Mouse (Mus musculus): ENCODE measurements around the gene Acer1. TPM values are rescaled to one million over a fixed set of nuclear protein-coding genes. Genes with fewer than 3 reads are reported as not detected.

The Acer1 gene
- polyA plus RNA-seq, 1 experiment, result not detected

- H3K4me3 ChIP-seq (ENCODE audit: insufficient read depth, poor library complexity, severe bottlenecking), result no peak overlapping the region
- no peaks in the 10 kb centered on the region for H3K79me2 ChIP-seq (ENCODE audit: control insufficient read depth, insufficient read depth)
- peaks cover 52% of the 10 kb centered on the region for H3K27me3 ChIP-seq (ENCODE audit: control insufficient read depth, insufficient read depth, insufficient read length)
- H3K36me3 ChIP-seq (ENCODE audit: control insufficient read depth, insufficient read depth), result no peaks in the 10 kb centered on the region
- H3K79me3 ChIP-seq (ENCODE audit: low read depth), result no peaks in the 10 kb centered on the region
- H3ac ChIP-seq (ENCODE audit: control insufficient read depth, insufficient read length, low read depth), result no peak overlapping the region
- TF ChIP-seq MYOD1 (IDR thresholded peaks at IDR 0.05; ENCODE audit: control insufficient read depth, insufficient read length, low read depth), result no peak
- TF ChIP-seq MAX (IDR thresholded peaks at IDR 0.05), result no peak
- no peak for TF ChIP-seq MYOG (IDR thresholded peaks at IDR 0.05; ENCODE audit: control insufficient read depth, extremely low read depth, insufficient read length)
- no peak for TF ChIP-seq CEBPB (IDR thresholded peaks at IDR 0.05; ENCODE audit: low read depth)
- no peak for TF ChIP-seq CTCF (IDR thresholded peaks at IDR 0.05; ENCODE audit: control insufficient read depth, insufficient read depth, insufficient read length)
- no peak for TF ChIP-seq USF1 (IDR thresholded peaks at IDR 0.05; ENCODE audit: low read depth)
- TF ChIP-seq FOSL1 (IDR thresholded peaks at IDR 0.05; ENCODE audit: insufficient read depth, low read length, poor library complexity, severe bottlenecking), result no peak
Observed at GRCm38 (mm10) chr17:56976531-56977390, 5.2 kb downstream of the Acer1 start.

GRCm38 (mm10) chr17:56975391-56975790 is 6.5 kb downstream of the Acer1 start:
- H3K36me3 ChIP-seq (ENCODE audit: control insufficient read depth, insufficient read depth), result no peaks in the 10 kb centered on the region
- H3ac ChIP-seq (ENCODE audit: control insufficient read depth, insufficient read length, low read depth), result no peak overlapping the region
- no peak overlapping the region for H3K4me3 ChIP-seq (ENCODE audit: insufficient read depth, poor library complexity, severe bottlenecking)
- TF ChIP-seq MAX (IDR thresholded peaks at IDR 0.05) (no peak), CEBPB (IDR thresholded peaks at IDR 0.05; ENCODE audit: low read depth) (no peak), CTCF (IDR thresholded peaks at IDR 0.05; ENCODE audit: control insufficient read depth, insufficient read depth, insufficient read length) (no peak), USF1 (IDR thresholded peaks at IDR 0.05; ENCODE audit: low read depth) (no peak), FOSL1 (IDR thresholded peaks at IDR 0.05; ENCODE audit: insufficient read depth, low read length, poor library complexity, severe bottlenecking) (no peak), MYOG (IDR thresholded peaks at IDR 0.05; ENCODE audit: control insufficient read depth, extremely low read depth, insufficient read length) (no peak), MYOD1 (IDR thresholded peaks at IDR 0.05; ENCODE audit: control insufficient read depth, insufficient read length, low read depth) (no peak)
- H3K79me3 ChIP-seq (ENCODE audit: low read depth), result no peaks in the 10 kb centered on the region
- H3K79me2 ChIP-seq (ENCODE audit: control insufficient read depth, insufficient read depth), result no peaks in the 10 kb centered on the region
- peaks cover 51% of the 10 kb centered on the region for H3K27me3 ChIP-seq (ENCODE audit: control insufficient read depth, insufficient read depth, insufficient read length)

- H3K27me3 ChIP-seq (ENCODE audit: control insufficient read depth, insufficient read depth, insufficient read length), result peaks cover 50% of the 10 kb centered on the region
- no peak for TF ChIP-seq MYOD1 (IDR thresholded peaks at IDR 0.05; ENCODE audit: control insufficient read depth, insufficient read length, low read depth)
- TF ChIP-seq CEBPB (IDR thresholded peaks at IDR 0.05; ENCODE audit: low read depth), result no peak
- TF ChIP-seq USF1 (IDR thresholded peaks at IDR 0.05; ENCODE audit: low read depth), result no peak
- TF ChIP-seq FOSL1 (IDR thresholded peaks at IDR 0.05; ENCODE audit: insufficient read depth, low read length, poor library complexity, severe bottlenecking), result no peak
- TF ChIP-seq MAX (IDR thresholded peaks at IDR 0.05), result no peak
- no peak for TF ChIP-seq MYOG (IDR thresholded peaks at IDR 0.05; ENCODE audit: control insufficient read depth, extremely low read depth, insufficient read length)
- TF ChIP-seq CTCF (IDR thresholded peaks at IDR 0.05; ENCODE audit: control insufficient read depth, insufficient read depth, insufficient read length), result no peak
Observed at GRCm38 (mm10) chr17:56974708-56975240, 7.2 kb downstream of the Acer1 start.

GRCm38 (mm10) chr17:56973956-56974707 is 7.8 kb downstream of the Acer1 start:
- TF ChIP-seq CEBPB (IDR thresholded peaks at IDR 0.05; ENCODE audit: low read depth), result no peak
- TF ChIP-seq MAX (IDR thresholded peaks at IDR 0.05), result no peak
- TF ChIP-seq FOSL1 (IDR thresholded peaks at IDR 0.05; ENCODE audit: insufficient read depth, low read length, poor library complexity, severe bottlenecking), result no peak
- TF ChIP-seq USF1 (IDR thresholded peaks at IDR 0.05; ENCODE audit: low read depth), result no peak
- no peak for TF ChIP-seq MYOD1 (IDR thresholded peaks at IDR 0.05; ENCODE audit: control insufficient read depth, insufficient read length, low read depth)
- TF ChIP-seq MYOG (IDR thresholded peaks at IDR 0.05; ENCODE audit: control insufficient read depth, extremely low read depth, insufficient read length), result no peak
- TF ChIP-seq CTCF (IDR thresholded peaks at IDR 0.05; ENCODE audit: control insufficient read depth, insufficient read depth, insufficient read length), result no peak

More at GRCm38 (mm10) chr17:56974708-56975240, 7.2 kb downstream of the Acer1 start:
- Histone ChIP-seq H3K79me2 (ENCODE audit: control insufficient read depth, insufficient read depth) (no peaks in the 10 kb centered on the region), H3K79me3 (ENCODE audit: low read depth) (no peaks in the 10 kb centered on the region), H3K36me3 (ENCODE audit: control insufficient read depth, insufficient read depth) (no peaks in the 10 kb centered on the region), H3ac (ENCODE audit: control insufficient read depth, insufficient read length, low read depth) (no peak overlapping the region), H3K4me3 (ENCODE audit: insufficient read depth, poor library complexity, severe bottlenecking) (no peak overlapping the region)

GRCm38 (mm10) chr17:56970081-56970480 is 11.8 kb downstream of the Acer1 start:
- no peak overlapping the region for H3ac ChIP-seq (ENCODE audit: control insufficient read depth, insufficient read length, low read depth)
- peaks cover 30% of the 10 kb centered on the region for H3K27me3 ChIP-seq (ENCODE audit: control insufficient read depth, insufficient read depth, insufficient read length)
- no peaks in the 10 kb centered on the region for H3K79me2 ChIP-seq (ENCODE audit: control insufficient read depth, insufficient read depth)
- no peaks in the 10 kb centered on the region for H3K36me3 ChIP-seq (ENCODE audit: control insufficient read depth, insufficient read depth)
- H3K4me3 ChIP-seq (ENCODE audit: insufficient read depth, poor library complexity, severe bottlenecking), result no peak overlapping the region
- TF ChIP-seq FOSL1 (IDR thresholded peaks at IDR 0.05; ENCODE audit: insufficient read depth, low read length, poor library complexity, severe bottlenecking) (no peak), CEBPB (IDR thresholded peaks at IDR 0.05; ENCODE audit: low read depth) (no peak), MAX (IDR thresholded peaks at IDR 0.05) (no peak), MYOD1 (IDR thresholded peaks at IDR 0.05; ENCODE audit: control insufficient read depth, insufficient read length, low read depth) (no peak), CTCF (IDR thresholded peaks at IDR 0.05; ENCODE audit: control insufficient read depth, insufficient read depth, insufficient read length) (no peak), USF1 (IDR thresholded peaks at IDR 0.05; ENCODE audit: low read depth) (no peak)
- no peaks in the 10 kb centered on the region for H3K79me3 ChIP-seq (ENCODE audit: low read depth)

More at GRCm38 (mm10) chr17:56973956-56974707, 7.8 kb downstream of the Acer1 start:
- Histone ChIP-seq H3K79me2 (ENCODE audit: control insufficient read depth, insufficient read depth) (no peaks in the 10 kb centered on the region), H3ac (ENCODE audit: control insufficient read depth, insufficient read length, low read depth) (no peak overlapping the region), H3K79me3 (ENCODE audit: low read depth) (no peaks in the 10 kb centered on the region), H3K4me3 (ENCODE audit: insufficient read depth, poor library complexity, severe bottlenecking) (no peak overlapping the region), H3K36me3 (ENCODE audit: control insufficient read depth, insufficient read depth) (no peaks in the 10 kb centered on the region), H3K27me3 (ENCODE audit: control insufficient read depth, insufficient read depth, insufficient read length) (peaks cover 51% of the 10 kb centered on the region)

All from C2C12 (cell line).